Mouse (Mus musculus): Measurements from ENCODE around the gene Itih5.
A peak's percentile ranks its signal among the peaks of the same experiment; 100 is the strongest.

Gene Itih5

DNA sequence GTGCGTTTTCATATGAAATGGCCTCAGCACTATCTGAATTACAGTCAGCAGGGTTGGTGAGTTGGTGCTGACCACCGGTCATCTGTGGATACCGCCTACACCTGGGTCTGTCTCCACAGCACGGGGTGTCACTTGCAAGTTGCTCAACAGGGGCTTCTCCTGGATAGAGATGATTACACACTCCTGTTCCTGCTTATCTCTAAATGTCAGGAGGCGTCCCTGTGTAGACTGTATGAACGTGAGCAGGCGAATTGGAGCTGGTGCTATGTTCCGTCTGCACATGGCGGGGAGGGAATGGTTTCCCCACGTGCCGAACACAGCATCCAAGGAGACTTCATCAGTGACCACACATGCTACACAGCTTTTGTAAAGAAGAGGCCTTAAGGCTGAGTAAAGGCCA is 13.9 kb downstream of the Itih5 start:
- no peak for DNase-seq (ENCODE audit: extremely low spot score)

DNA sequence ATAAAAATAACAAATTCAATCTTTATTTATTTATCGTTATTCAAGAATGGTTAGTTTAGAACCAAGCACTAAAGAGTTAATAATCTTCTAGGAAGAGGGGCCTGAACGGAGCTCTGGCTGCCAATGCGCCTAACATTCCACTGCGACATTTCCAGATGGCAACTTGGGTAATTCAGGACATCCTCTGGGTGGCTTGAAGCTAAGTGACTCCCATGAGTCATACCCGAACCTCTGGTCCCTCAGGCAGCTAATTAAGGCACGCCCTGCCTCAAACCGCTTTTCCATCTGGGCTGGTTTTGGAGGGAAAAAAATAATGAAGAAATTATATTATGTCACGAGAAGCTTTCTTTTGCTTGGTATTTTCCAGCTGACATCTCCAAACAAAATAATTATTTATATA is 14.6 kb downstream of the Itih5 start:
- DNase-seq (ENCODE audit: extremely low spot score), result no peak

DNA sequence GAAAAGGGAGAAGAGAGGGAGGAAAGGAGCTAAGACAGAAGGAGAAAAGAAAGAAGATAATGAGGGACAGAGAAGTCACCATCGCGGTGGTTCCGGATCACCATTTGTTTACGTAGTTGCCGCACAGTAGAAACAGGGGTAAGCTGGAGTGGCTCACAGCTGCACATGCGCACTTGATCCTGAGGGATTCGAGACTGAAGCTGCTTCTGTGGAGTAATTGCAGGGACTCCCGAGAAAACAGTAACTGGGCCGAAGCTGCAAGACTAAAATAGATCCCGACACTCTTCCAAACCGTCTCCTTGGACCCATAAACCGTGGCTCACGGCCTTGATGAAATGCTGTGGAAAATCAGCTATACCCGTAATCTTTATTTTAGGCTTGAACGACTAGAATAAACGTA is 16.6 kb downstream of the Itih5 start:
- no peak for DNase-seq (ENCODE audit: extremely low spot score)

DNA sequence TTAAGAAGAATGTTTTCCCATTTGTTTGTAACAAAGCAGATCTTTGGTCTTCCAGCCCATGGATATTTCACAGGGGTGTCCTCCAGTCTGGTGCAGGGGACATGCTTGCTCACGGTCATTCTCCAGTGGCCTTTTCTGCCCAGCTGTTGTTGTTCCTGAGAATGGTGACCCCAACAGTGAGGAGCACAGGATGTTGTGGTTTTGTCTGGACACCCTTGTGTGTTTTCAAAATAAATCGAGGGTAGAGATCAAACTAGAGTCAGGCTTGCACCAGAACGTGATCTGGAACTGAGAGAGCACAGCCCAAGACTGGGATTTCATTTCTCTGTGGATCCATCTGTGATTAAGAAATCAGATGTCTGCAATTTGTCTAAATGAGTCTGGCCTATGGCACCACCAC is 40.2 kb downstream of the Itih5 start:
- no peak for DNase-seq (ENCODE audit: extremely low spot score)

DNA sequence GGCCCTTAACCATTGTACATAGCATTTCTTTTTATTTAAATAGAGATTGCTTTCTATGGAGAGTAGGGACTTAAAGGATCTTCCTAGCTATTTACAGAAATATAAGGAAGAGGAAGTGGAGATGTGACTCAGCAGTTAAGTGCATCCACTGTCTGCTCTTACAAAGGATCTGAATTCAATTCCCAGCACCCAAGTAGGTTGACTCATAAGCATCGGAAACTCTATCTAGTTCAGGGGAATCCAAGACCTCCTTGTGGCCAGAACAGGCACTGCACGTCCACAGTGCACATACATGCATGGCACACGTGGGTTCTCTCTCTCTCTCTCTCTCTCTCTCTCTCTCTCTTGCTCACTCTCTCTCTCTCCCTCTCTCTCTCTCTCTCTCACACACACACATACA is 41.8 kb downstream of the Itih5 start:
- no peak for DNase-seq (ENCODE audit: extremely low spot score)

DNA sequence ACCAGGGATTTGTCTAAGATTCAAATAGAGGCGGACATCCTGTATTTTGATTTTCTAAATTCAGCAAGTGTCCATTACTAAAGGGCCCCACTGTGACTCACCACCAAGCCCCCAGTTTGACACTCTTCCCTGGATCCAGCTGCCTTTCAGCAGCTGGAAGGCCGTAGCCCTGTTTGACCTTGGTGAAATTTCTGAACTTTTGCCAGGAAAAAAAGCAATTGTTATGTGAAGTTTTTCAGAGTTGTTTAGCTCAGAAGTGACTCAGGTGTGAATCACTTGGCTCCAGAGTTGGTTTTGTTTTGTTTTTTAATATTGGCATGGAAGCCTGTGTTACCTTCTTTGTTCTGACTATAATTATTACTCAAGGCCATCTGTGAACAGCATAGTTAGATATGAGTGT is 46.0 kb downstream of the Itih5 start:
- no peak for DNase-seq (ENCODE audit: extremely low spot score)

DNA sequence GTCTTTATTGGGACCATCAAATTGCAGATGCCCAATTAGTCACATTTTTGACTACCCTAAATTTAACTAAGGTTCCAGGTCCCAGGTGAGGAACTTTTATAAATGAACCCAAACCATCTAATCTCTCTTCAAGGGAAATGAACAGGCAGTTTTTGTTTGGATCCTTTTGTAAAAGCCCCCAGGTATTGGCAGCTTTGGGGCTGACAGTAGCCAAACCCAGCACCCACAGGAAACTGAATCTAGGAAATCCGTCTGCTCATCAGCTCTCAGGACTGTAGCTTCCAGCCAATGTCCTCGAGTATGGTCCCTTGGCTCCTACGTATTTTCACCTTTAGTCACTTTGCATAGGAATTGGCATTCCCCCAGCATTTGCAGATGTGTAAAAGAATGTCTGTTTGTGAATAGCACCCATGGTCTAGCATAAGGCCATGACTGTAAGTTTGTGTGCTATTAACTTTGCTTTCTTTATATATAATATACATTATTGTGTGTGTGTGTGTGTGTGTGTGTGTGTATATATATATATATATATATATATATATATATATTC is 47.4 kb downstream of the Itih5 start:
- no peak for DNase-seq (ENCODE audit: extremely low spot score)

DNA sequence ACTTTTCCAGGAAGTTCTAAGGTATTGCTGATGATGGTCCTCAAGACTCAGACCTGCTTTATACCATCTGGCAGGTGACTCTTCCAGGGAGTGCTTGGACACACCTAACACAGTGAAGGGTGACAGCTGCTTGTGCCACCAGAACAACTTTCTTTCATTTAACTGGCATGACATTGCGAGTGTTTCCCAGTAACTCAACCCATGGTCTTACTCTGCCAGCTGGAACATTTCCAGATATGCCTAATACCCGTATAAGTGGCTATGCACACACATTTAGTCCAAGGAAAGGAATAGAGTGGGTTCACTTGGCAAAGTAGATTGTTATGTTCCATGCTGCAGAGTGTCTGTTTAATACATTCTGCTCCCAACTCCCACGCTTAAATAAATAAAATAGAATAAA is 50.9 kb downstream of the Itih5 start:
- no peak for DNase-seq (ENCODE audit: extremely low spot score)

DNA sequence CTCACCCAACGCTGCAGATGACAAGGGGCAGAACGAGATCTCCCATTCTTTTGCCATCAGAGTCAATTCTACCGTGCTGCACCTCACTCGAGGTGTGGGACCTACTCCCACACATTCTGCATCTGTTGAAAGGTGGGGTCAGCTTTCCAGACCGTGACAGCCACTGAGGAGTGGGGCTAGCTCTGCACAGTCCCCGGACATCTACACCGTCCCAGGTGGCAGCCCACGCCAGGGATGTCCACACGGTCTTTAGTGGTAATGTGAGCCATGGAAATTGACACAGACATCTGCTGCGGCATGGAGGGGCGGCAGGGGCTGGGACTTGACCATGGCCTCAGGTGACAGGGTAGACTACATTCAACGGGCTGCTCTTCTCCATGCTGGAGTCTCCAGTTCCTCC is 60.1 kb downstream of the Itih5 start:
- no peak for DNase-seq (ENCODE audit: extremely low spot score)

DNA sequence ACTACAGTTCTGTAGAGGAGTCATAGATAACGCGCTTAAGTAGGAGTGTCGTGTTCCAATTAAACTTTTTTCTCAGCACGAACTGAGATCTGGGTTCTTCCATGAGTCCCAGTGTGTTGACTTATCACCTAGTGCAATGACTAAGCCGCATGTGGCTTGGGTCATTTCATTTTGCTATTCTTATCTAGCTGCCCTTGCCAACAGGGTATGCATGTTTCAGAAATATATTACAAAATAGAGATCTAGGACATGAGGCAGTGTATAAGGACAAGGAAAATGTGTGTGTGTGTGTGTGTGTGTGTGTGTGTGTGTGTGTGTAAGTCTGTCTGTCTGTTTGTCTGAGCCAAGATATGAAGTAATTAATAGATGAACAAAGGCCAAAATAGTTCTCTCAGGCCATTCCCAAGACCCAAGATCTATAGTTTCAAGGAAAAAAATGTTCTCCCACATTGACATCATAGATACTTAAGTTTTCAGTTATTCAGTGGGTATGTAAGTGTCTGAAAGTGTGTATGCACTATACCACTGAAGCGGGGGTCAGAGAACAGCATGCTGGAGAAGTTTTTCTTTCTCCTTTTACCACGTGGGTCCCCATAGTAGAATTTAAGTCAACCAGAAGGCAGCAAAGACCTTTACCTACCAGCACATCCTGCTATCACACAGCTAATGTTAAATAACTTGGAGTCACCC is 62.6 kb downstream of the Itih5 start:
- DNase-seq (ENCODE audit: extremely low spot score), result no peak

DNA sequence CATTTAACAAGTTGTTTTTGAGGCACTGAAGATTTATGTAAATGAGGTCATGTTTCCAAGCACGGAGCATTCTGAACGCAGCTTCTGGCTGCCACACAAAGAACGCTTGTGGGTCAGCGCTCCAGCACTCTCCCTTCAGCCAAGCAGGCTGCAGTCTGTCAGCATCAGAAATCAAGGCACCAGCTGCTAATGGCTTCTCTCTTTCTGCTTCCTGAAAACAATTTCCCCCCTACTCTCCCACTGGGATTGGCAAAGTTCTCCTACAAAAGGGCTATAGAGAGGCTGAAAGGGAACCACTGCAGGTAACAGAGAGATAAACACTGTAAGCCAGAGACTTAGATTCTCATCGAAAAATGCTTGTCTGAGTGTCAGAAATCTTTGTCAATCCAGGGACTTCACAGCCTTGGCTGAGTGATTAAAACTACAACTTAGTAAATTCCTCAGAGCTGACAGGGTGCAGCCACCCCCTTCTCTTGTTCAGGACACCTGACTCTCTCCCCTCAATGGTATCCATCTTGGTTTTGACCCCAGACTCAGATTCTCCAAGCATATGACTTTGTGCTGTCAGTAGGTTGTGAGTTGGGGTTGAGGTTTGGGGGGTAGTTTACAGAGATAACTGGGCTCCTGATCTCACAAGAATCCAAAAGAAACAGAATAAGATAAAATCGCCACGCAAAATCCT is 63.3 kb downstream of the Itih5 start:
- peak; percentile 12 for DNase-seq (ENCODE audit: extremely low spot score)

DNA sequence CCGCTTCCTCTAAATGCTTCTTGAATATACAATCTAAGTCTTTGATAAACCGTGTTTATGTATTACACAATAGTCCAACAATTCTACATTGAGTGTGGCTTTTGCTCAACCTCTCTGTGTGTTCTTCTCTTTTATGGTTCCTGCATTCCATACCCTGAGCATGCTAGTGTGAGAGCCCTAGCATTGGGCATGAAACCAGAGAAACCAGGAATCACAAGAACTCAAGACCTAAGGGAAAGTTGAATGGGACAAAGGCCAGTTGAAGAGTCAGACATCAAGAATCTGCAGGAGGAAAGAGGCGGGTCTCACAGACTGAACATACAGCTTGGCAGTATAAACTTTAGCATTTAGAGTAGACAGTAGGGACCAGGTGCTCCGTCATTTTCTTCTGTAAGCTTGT is 68.5 kb downstream of the Itih5 start:
- no peak for DNase-seq (ENCODE audit: extremely low spot score)

DNA sequence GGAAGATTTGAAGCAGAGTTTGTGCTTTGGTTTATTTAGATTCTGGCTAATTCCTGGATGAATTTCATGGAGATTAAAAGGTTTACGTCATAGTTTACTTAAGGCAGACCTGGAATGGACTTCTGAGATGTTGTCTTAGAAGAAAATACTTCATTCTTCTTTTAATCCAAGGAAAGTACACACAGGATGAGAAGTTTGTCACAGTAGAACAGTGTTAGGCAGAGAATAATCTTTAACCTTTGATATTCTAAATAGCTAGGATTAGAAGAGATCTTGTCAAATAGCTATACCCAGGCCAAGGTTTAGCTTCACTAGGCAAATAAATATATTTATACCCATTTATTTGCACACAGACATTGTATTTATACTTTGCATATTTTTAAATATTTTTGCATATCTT is 73.5 kb downstream of the Itih5 start:
- no peak for DNase-seq (ENCODE audit: extremely low spot score)

DNA sequence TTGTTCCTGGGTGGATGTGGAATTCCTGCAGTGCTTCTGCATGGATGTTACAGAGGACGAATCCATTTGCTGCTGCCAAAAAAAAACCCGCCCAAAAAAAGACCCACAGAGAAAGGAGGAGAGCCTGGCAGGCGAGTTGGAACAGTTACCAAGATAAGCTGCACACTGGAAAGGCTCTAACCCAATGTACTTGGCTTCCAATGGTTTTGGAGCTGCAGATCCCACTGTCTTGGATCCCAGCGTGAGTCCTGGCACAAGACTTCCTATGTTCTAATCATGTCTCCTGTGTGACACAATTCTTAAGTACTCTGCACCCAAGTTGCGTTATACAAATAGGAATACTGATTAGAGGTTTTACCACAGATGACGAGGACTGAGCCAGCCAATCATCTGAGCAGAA is 78.6 kb downstream of the Itih5 start:
- no peak for DNase-seq (ENCODE audit: extremely low spot score)

DNA sequence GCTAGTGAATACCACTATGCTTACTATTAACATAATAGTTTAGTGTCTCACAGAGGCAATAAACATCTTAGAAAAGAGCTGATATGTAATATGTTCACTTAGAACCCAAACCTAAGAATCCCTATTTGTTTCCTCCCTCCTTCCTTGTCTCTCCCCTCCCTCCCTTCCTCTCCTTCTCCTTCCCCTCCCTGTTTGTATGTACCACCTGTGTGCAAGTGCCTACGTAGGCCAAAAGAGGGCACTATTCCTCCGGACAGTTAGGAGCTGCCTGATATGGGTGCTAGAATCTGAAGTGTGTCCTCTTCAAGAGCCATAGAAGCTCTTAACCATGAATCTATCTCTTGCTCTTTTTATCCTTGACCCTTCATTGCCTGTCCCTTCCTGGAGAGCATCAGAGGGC is 83.2 kb downstream of the Itih5 start:
- no peak for DNase-seq (ENCODE audit: extremely low spot score)

DNA sequence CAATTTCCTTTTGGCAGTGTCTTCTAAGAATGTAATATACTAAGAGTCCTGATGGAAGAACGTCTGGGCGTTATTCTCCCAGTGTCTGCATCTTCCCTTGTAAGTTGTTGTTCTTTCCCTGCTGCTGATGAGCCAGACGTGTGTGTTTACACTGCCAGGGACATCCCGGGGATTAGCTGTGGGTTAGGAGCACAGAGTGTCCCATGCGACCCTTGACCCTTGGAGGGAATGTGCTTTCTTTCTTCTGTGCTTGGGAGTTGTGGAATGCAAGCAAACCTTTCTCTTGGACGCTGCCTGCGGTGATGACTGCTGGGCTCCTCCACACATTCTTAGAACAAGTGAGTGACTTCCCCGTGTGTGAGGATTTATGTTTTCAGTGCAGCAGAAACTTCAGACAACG is 89.6 kb downstream of the Itih5 start:
- DNase-seq (ENCODE audit: extremely low spot score), result peak; percentile 79

DNA sequence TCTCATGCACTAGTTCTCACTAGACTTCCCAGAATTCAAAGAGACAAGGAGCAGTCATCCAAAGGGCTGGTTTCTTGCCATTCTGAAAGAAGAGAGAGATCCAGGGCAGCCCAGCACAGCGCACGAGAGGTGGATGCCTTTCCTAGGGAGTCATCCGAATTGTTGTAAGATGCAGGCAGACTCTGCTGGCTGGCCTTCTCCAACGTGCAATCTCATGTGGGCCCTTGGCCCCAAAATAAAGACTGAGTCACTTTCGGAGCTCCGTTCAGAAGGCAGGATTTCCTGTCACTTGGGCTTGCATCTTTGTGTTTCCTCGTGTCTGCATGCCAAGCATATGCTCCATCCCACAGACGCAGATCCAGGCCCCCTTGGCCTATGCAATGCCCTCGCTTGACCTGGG is 97.1 kb downstream of the Itih5 start:
- DNase-seq (ENCODE audit: extremely low spot score), result no peak

DNA sequence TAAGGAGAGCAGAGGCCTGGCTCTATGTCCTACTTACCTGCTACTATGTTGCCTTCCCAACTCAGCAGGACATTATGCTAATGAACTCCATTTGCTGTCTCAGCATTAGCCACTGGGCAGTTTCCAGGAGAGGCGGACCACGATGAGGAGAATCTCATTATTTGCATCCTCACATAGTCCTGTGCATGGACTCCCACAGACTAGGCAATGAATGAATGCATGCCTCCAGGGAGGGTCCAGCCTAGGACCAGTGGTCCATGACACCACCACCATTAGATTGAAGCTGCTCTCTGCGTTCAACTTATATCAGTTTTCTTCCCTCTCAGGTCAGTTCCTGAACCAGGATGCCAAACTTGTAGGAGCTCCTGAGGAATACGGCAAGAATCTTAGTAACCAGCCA is 97.6 kb downstream of the Itih5 start:
- DNase-seq (ENCODE audit: extremely low spot score), result no peak

DNA sequence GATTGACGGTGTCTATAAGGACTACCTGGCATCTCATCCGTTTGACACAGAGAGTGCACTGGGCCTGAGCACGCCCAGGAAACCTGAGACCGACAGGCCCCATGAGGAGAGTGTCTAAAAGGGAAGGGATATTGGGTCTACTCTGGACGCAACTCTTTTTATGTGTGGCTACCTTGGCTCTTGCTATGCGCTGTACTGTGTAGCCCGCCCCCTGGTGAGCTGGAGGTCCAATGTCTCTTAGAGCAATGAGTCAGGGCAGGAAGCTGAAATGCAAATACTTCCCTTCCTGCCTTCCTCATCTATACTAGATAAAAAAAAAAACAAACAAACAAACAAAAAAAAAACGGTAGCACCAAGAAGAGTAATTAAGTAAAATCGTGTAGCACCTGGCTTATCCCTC is 98.1 kb downstream of the Itih5 start:
- no peak for DNase-seq (ENCODE audit: extremely low spot score)

DNA sequence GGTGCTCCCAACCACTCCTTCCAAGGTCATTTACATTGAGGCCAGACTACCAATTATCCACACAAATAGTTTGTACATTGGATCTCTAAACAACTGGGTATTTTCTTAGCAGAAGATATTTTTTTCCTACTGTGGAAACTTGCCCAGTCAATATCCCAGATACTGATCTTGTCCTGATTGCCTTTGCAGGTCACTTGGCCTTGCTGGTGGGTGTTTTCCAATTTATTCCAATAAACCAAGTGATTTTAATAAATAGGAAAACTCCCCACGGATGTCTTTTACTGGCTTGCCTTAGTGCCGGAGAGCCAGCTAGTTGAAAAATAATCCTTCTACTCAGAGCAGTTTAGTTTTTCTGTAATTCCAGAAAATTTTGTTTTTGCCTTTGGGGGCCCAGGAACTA is 98.6 kb downstream of the Itih5 start:
- no peak for DNase-seq (ENCODE audit: extremely low spot score)

DNA sequence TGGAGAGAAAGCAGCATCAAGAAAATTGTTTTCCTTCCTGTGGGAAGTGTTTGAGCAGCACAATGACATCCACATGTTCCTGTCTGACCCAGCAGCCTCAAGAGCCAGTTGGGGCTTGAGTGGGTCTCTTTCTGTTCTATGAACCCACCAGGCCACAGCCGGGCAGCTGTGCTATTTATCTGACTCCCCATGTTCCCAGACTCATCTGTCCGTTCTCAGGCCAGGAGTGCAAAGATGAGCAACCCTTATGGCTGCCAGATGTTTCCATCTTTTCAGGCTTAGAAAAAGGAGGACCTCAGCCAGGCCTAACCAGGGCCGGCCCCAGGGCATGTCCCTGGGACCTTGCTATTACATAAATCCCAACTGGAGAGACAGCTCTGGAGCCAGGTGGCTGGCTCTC is 100.0 kb downstream of the Itih5 start:
- no peak for DNase-seq (ENCODE audit: extremely low spot score)

DNA sequence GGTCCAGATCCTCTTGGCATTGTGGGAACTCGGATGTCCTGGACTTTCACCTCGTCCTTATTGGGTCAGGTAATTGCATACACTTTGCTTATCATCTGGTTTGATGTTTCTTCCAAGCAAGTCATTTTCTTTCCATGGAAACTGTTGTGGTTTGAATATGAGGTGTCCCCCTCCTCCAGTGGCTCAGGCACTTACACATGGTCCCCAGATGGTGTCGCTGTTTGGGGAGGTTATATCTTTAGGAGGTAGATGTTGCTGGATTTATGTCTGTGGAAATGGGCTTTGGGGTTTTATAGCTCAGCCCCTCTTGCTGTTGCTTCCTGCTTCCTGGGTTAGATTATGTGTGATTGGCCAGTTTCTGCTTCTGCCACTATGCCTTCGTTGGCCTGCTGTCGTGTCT is 103.6 kb downstream of the Itih5 start:
- no peak for DNase-seq (ENCODE audit: extremely low spot score)

DNA sequence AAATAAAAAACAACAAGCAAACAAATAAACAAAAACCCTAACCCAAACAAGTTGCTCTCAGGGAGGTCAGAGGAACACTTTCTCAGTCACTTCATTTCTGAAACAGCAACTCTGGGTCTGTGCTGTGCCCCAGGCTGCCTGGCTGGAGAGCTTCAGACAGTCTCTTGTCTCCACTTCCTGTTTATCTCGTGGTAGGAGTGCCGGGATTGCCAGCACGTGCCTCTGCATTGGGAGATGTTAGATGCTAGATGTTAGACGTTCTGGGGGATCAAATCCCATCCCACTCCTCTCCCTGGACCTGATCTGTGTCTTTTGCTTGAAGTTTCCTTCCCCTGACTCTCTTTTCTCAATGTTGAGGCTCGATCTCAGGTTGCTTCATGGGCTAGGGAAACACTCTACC is 104.9 kb downstream of the Itih5 start:
- DNase-seq (ENCODE audit: extremely low spot score), result no peak

DNA sequence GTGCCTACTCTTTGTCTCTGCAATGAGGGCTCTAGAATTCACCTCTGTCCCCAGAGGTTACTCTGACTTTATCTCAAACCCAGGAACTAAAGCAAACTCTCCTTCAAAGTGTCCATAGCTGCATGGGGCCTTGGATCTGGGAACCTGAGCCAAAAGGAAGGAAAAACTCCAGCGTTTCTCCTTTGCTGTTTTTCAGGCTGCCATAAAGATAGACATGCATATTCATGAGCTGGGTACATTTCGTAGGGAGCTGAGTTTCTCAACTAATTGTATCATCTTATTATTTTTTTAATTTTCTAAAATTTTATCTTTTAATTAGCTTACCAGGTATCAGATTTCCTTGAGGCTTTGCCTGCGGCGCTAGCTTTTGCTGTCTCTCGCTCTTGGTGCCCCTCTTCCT is 106.7 kb downstream of the Itih5 start:
- no peak for DNase-seq (ENCODE audit: extremely low spot score)

Measured in embryo, embryonic 9.5 days (tissue).